Mouse (Mus musculus) gastrocnemius, adult 2 months (tissue): ENCODE results near the gene Fam57b. TPM values are rescaled to one million over a fixed set of nuclear protein-coding genes. Genes with fewer than 3 reads are reported as not detected.

ENCODE experiments used
- DNase-seq: peaks from one replicate; pipeline ENCODE4 v3.0.0; 2022
- H3K27ac ChIP-seq: fragments of 200-600 bp; 2 replicates; pipeline ENCODE4 v1.8.1; 2022; ENCODE audit warnings: mild to moderate bottlenecking
- H3K4me3 ChIP-seq: fragments of 200-600 bp; 2 replicates; pipeline ENCODE4 v1.8.1; 2022; ENCODE audit warnings: mild to moderate bottlenecking, moderate library complexity
- CTCF ChIP-seq: fragments of 200-600 bp; IDR thresholded peaks from 2 replicates; pipeline ENCODE4 v1.8.1; 2022; ENCODE audit warnings: antibody characterized with exemption, mild to moderate bottlenecking, moderate library complexity
- intact Hi-C: fragments of 180-260 bp; cut with DNase I; formaldehyde crosslinking; loops from one replicate; pipeline ENCODE4 v1.15.1; 2025
- total RNA-seq, 2 experiments: library from RNA; stranded (reverse); gene quantifications; 2 replicates each; pipeline ENCODE4 v1.2.3; 2021

Fam57b gene
- total RNA-seq, 2 experiments from 2014 or later = 61.1 to 64.6 TPM

GRCm38 (mm10) chr7:126850161-126850560 is 52.7 kb downstream of the Fam57b start:
- intact Hi-C loops = no loop called here
- H3K4me3 ChIP-seq = no peak overlapping the region
- no peak for TF ChIP-seq CTCF
- DNase-seq = no peak
- H3K27ac ChIP-seq = no peak overlapping the region

GRCm38 (mm10) chr7:126851192-126851591 is 53.7 kb downstream of the Fam57b start:
- Histone ChIP-seq H3K4me3 (no peak overlapping the region), H3K27ac (no peak overlapping the region)
- intact Hi-C loops = no loop called here
- DNase-seq = no peak
- no peak for TF ChIP-seq CTCF

GRCm38 (mm10) chr7:126853454-126853853 is 56.0 kb downstream of the Fam57b start:
- no peak for TF ChIP-seq CTCF
- intact Hi-C loops = no loop called here
- Histone ChIP-seq H3K27ac (no peak overlapping the region), H3K4me3 (no peak overlapping the region)
- DNase-seq = no peak

- Histone ChIP-seq H3K27ac (no peak overlapping the region), H3K4me3 (no peak overlapping the region)
- no peak for TF ChIP-seq CTCF
- no peak for DNase-seq
- intact Hi-C loops = no loop called here
Observed at GRCm38 (mm10) chr7:126855641-126856040, 58.2 kb downstream of the Fam57b start.

GRCm38 (mm10) chr7:126856741-126857420 is 59.4 kb downstream of the Fam57b start:
- DNase-seq = no peak
- Histone ChIP-seq H3K27ac (no peak overlapping the region), H3K4me3 (no peak overlapping the region)
- intact Hi-C loops = no loop called here
- TF ChIP-seq CTCF = no peak

GRCm38 (mm10) chr7:126860987-126861386 is 63.5 kb downstream of the Fam57b start:
- peak overlapping the region; percentile 87 for H3K4me3 ChIP-seq
- no peak for DNase-seq
- intact Hi-C loops = loop anchor here (5.0 kb wide), 1 partner anchor 39 kb away; no protein-coding TSS in a partner anchor
- no peak for TF ChIP-seq CTCF
- H3K27ac ChIP-seq = peak overlapping the region; percentile 95

GRCm38 (mm10) chr7:126861429-126862130 is 64.1 kb downstream of the Fam57b start, which contains the start of gene Hirip3:
Hirip3 (plus strand) TSS chr7:126861972.
- intact Hi-C loops = loop anchor here (2.0 to 5.0 kb wide), 2 partner anchors 21 to 39 kb away; no protein-coding TSS in a partner anchor
- peak within 1 kb of the TSS; percentile 87 for H3K4me3 ChIP-seq
- peak; percentile 97 for DNase-seq

GRCm38 (mm10) chr7:126862147-126862784 is 64.8 kb downstream of the Fam57b start, which contains the start of gene Ino80e:
Ino80e (minus strand) TSS chr7:126862377.
- Histone ChIP-seq H3K27ac (peak within 1 kb of the TSS; percentile 95), H3K4me3 (peak within 1 kb of the TSS; percentile 87)
- 0 out of 2 replicates have a peak, but pooled peaks have one; percentile 3 for TF ChIP-seq CTCF
- DNase-seq = peak; percentile 95
- intact Hi-C loops = loop anchor here (2.0 to 5.0 kb wide), 2 partner anchors 21 to 40 kb away; no protein-coding TSS in a partner anchor

More at GRCm38 (mm10) chr7:126861429-126862130, 64.1 kb downstream of the Fam57b start, which contains the start of gene Hirip3:
- TF ChIP-seq CTCF = no peak
- H3K27ac ChIP-seq = peak within 1 kb of the TSS; percentile 95

GRCm38 (mm10) chr7:126863791-126864190 is 66.3 kb downstream of the Fam57b start:
- no peak overlapping the region for H3K4me3 ChIP-seq
- no peak overlapping the region for H3K27ac ChIP-seq
- DNase-seq = no peak
- intact Hi-C loops = loop anchor here (2.0 to 5.0 kb wide), 2 partner anchors 19 to 41 kb away; no protein-coding TSS in a partner anchor
- TF ChIP-seq CTCF = no peak

- no peak for TF ChIP-seq CTCF
- Histone ChIP-seq H3K27ac (no peak overlapping the region), H3K4me3 (no peak overlapping the region)
- no peak for DNase-seq
- intact Hi-C loops = no loop called here
Observed at GRCm38 (mm10) chr7:126867534-126867933, 70.1 kb downstream of the Fam57b start.

- no peak for DNase-seq
- intact Hi-C loops = no loop called here
- H3K27ac ChIP-seq = no peak overlapping the region
- no peak for TF ChIP-seq CTCF
- no peak overlapping the region for H3K4me3 ChIP-seq
Observed at GRCm38 (mm10) chr7:126868003-126868402, 70.5 kb downstream of the Fam57b start.

GRCm38 (mm10) chr7:126869780-126870519 is 72.5 kb downstream of the Fam57b start:
- DNase-seq = no peak
- no peak overlapping the region for H3K4me3 ChIP-seq
- no peak for TF ChIP-seq CTCF
- intact Hi-C loops = no loop called here
- H3K27ac ChIP-seq = peak overlapping the region; percentile 35
